Mouse (Mus musculus) lung, postnatal 0 days (tissue): ENCODE results near the gene Zfp799.

Source experiments
- CTCF ChIP-seq: IDR thresholded peaks from 2 replicates; pipeline ENCODE4 v1.5.1; 2016; ENCODE audit warnings: antibody characterized with exemption, mild to moderate bottlenecking
- EP300 ChIP-seq: IDR thresholded peaks from 2 replicates; pipeline ENCODE4 v1.6.1; 2016; ENCODE audit warnings: antibody characterized with exemption, mild to moderate bottlenecking, control low read depth

GRCm38 (mm10) chr17:32851581-32851980 lies 21.5 kb upstream of the Zfp799 start:
- TF ChIP-seq EP300: no peak
- no peak for TF ChIP-seq CTCF
